In the genomic region with DNA sequence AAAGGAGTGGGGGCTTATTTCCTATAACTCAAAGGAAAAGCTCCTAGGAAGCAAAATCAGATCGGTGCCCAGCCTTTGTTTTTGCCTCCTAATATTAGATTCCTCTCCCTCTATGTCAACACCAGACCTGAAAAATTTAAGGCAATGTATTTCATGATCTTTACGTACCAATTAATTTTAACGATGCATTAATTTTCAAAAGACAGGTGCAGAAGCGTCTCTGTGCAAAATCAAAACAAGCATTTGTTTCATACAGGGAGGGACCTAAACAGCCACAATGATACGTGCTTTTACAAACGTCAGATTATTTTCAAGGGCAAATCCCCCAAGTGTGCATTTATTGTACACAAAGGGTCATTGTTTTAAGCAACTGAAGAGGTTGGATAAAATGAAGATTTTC, we compare ENCODE assay signal across 8 mouse cellular contexts. TPM values are rescaled to one million over a fixed set of nuclear protein-coding genes. Genes with fewer than 3 reads are reported as not detected.
A peak's percentile ranks its signal among the peaks of the same experiment; 100 is the strongest.
DNase-seq lines count a peak whose midpoint lies in the region; ATAC-seq and TF ChIP-seq lines count a peak whose summit lies in the region.
"Had no signal": no experiment of that assay in that cellular context is flagged by ENCODE, and none has a peak within 500 bp of the region (broad histone marks: within the 10 kb centered on the region; RNA-seq: fewer than 3 reads in every experiment).

No protein-coding gene starts in this region.

- H3K4me2 ChIP-seq in forebrain, embryonic 14.5 days (ENCODE audit: low read length), result peak overlapping the region; percentile 94
- H3K4me2 ChIP-seq in neural tube, embryonic 15.5 days, result peak overlapping the region; percentile 76

- peak overlapping the region; percentile 36; the same call in 1 of the 2 replicates for H3K27ac ChIP-seq in left cerebral cortex, adult 2 months
- H3K27ac ChIP-seq in forebrain, embryonic 14.5 days (ENCODE audit: low read depth, low read length), result peak overlapping the region; percentile 100
- 0 out of 2 replicates have a peak overlapping the region, but pooled peaks have one; percentile 72 for H3K27ac ChIP-seq in limb, embryonic 10.5 days
- H3K27ac ChIP-seq in neural tube, embryonic 15.5 days (replicated peaks), result peak overlapping the region; percentile 97

- H3K9ac ChIP-seq in forebrain, embryonic 14.5 days (ENCODE audit: low read length), result peak overlapping the region; percentile 99
- H3K9ac ChIP-seq in neural tube, embryonic 15.5 days (replicated peaks), result peak overlapping the region; percentile 68

- H3K4me3 ChIP-seq in left cerebral cortex, adult 2 months, result no peak overlapping the region
- H3K4me3 ChIP-seq in forebrain, embryonic 14.5 days (ENCODE audit: low read depth, low read length), result peak overlapping the region; percentile 91
- peak overlapping the region; percentile 67 for H3K4me3 ChIP-seq in limb, embryonic 10.5 days
- H3K4me3 ChIP-seq in neural tube, embryonic 15.5 days (replicated peaks), result peak overlapping the region; percentile 92

- peaks cover 9% of the 10 kb centered on the region; the same call in 1 of the 2 replicates for H3K36me3 ChIP-seq in forebrain, embryonic 14.5 days (ENCODE audit: control insufficient read depth, insufficient read depth, low read length)
- H3K36me3 ChIP-seq in limb, embryonic 10.5 days, result no peaks in the 10 kb centered on the region; the same call in 1 of the 2 replicates
- H3K36me3 ChIP-seq in neural tube, embryonic 15.5 days, result no peaks in the 10 kb centered on the region

- peaks cover 25% of the 10 kb centered on the region for H3K4me1 ChIP-seq in forebrain, embryonic 14.5 days (ENCODE audit: control insufficient read depth, insufficient read depth, low read length)
- peaks cover 48% of the 10 kb centered on the region for H3K4me1 ChIP-seq in limb, embryonic 10.5 days
- H3K4me1 ChIP-seq in neural tube, embryonic 15.5 days, result peaks cover 55% of the 10 kb centered on the region

- DNase-seq in left cerebral cortex, adult 2 months (ENCODE audit: extremely low spot score in 1 of 2, low spot score in 2 of 2), result no peak
- no peak for DNase-seq in left cerebral cortex, postnatal 4 days
- peak; percentile 47 for DNase-seq in forebrain, embryonic 14.5 days (ENCODE audit: low spot score)
- no peak for DNase-seq in limb, embryonic 10.5 days (ENCODE audit: low spot score)
- DNase-seq in adrenal gland, postnatal 4 days (ENCODE audit: low spot score in 2 of 2), result no peak
- no peak for DNase-seq in yolk sac, embryonic 10.5 days (ENCODE audit: low spot score)
- DNase-seq: thymus, postnatal 14 days had no signal

- no peak for ATAC-seq in forebrain, embryonic 14.5 days
- ATAC-seq in neural tube, embryonic 15.5 days (ENCODE audit: low FRiP score), result no peak

- intact Hi-C loops in left cerebral cortex, adult 2 months (cut with DNase I), result loop anchor here (1.0 kb wide), 1 partner anchor 37 kb away; no protein-coding TSS in a partner anchor
- intact Hi-C loops in left cerebral cortex, postnatal 4 days (cut with DNase I), result loop anchor here (2.0 kb wide), 1 partner anchor 22 kb away; no protein-coding TSS in a partner anchor

- no peak for TF ChIP-seq CTCF in left cerebral cortex, adult 2 months (IDR thresholded peaks at IDR 0.05)

- no peaks in the 10 kb centered on the region for H3K27me3 ChIP-seq in forebrain, embryonic 14.5 days (replicated peaks; ENCODE audit: control insufficient read depth, insufficient read depth, low read length)
- H3K27me3 ChIP-seq in limb, embryonic 10.5 days (ENCODE audit: low read depth, poor library complexity, severe bottlenecking), result peaks cover 51% of the 10 kb centered on the region
- no peaks in the 10 kb centered on the region for H3K27me3 ChIP-seq in neural tube, embryonic 15.5 days (replicated peaks)

- no peaks in the 10 kb centered on the region for H3K9me3 ChIP-seq in forebrain, embryonic 14.5 days (replicated peaks; ENCODE audit: control insufficient read depth, low read length)
- H3K9me3 ChIP-seq in limb, embryonic 10.5 days (replicated peaks), result no peaks in the 10 kb centered on the region
- no peaks in the 10 kb centered on the region for H3K9me3 ChIP-seq in neural tube, embryonic 15.5 days (replicated peaks)

- 2% methylated on average over 6 of the region's 6 CpGs for WGBS in forebrain, embryonic 14.5 days
- 27% methylated on average over 6 of the region's 6 CpGs for WGBS in limb, embryonic 10.5 days
- WGBS in neural tube, embryonic 15.5 days, result 5% methylated on average over 6 of the region's 6 CpGs

RNA-seq across cellular contexts. Expression of a gene that starts 2.6 kb away (rescaled TPM):
- total RNA-seq in left cerebral cortex, adult 2 months (2021), result 100 to 1,000 TPM; 153 to 177 TPM
- 1,000 to 10,000 TPM; 3,894 to 3,983 TPM for total RNA-seq in left cerebral cortex, postnatal 4 days (2021)
- 670 and 797 TPM in 2 replicates for polyA plus RNA-seq in forebrain, embryonic 14.5 days (2014; fragmentation: Nextera tagmentation; extraction: Ambion mirVana)
- 11.7 and 15.6 TPM in 2 replicates for polyA plus RNA-seq in limb, embryonic 10.5 days (2016; fragmentation: Nextera tagmentation; extraction: Ambion mirVana)
- polyA plus RNA-seq in neural tube, embryonic 15.5 days (2015; fragmentation: Nextera tagmentation; extraction: Ambion mirVana), result 777 and 1,015 TPM in 2 replicates
- 100 to 1,000 TPM in 1 of 2 experiments, 10 to 100 TPM in 1; 59.8 to 108 TPM for total RNA-seq in adrenal gland, postnatal 4 days (2021)

RNA-seq across cellular contexts. Expression of a gene that starts 29.9 kb away (rescaled TPM):
- total RNA-seq in left cerebral cortex, adult 2 months (2021), result 10 to 100 TPM; 19.4 to 20.6 TPM
- 10 to 100 TPM; 45.5 to 46.4 TPM for total RNA-seq in left cerebral cortex, postnatal 4 days (2021)
- polyA plus RNA-seq in forebrain, embryonic 14.5 days (2014; fragmentation: Nextera tagmentation; extraction: Ambion mirVana), result 92.0 and 113 TPM in 2 replicates
- polyA plus RNA-seq in limb, embryonic 10.5 days (2016; fragmentation: Nextera tagmentation; extraction: Ambion mirVana), result 80.5 and 83.3 TPM in 2 replicates
- polyA plus RNA-seq in neural tube, embryonic 15.5 days (2015; fragmentation: Nextera tagmentation; extraction: Ambion mirVana), result 86.8 and 96.5 TPM in 2 replicates
- total RNA-seq in adrenal gland, postnatal 4 days (2021), result 10 to 100 TPM; 45.2 to 50.0 TPM

RNA-seq across cellular contexts. Expression of a gene that starts 55.1 kb away (rescaled TPM):
- total RNA-seq in left cerebral cortex, adult 2 months (2021), result 100 to 1,000 TPM; 768 to 774 TPM
- total RNA-seq in left cerebral cortex, postnatal 4 days (2021), result 1,000 to 10,000 TPM; 2,688 to 2,817 TPM
- 1,376 and 1,776 TPM in 2 replicates for polyA plus RNA-seq in forebrain, embryonic 14.5 days (2014; fragmentation: Nextera tagmentation; extraction: Ambion mirVana)
- 44.3 and 44.7 TPM in 2 replicates for polyA plus RNA-seq in limb, embryonic 10.5 days (2016; fragmentation: Nextera tagmentation; extraction: Ambion mirVana)
- 2,701 and 3,281 TPM in 2 replicates for polyA plus RNA-seq in neural tube, embryonic 15.5 days (2015; fragmentation: Nextera tagmentation; extraction: Ambion mirVana)
- 100 to 1,000 TPM in 1 of 2 experiments, 10 to 100 TPM in 1; 98.3 to 122 TPM for total RNA-seq in adrenal gland, postnatal 4 days (2021)

Comparison
In these comparisons a context has a peak if more than half of its experiments do, and no peak if none do; other contexts are left out.
1. RNA of a gene that starts 2.6 kb away (total RNA-seq): 3,894 to 3,983 TPM in left cerebral cortex, postnatal 4 days; 153 to 177 TPM in left cerebral cortex, adult 2 months and 59.8 to 108 TPM in adrenal gland, postnatal 4 days; every median in the first group is over 10 times any median in the second.
2. H3K27ac ChIP-seq: peak in every context shown above with its lines; median percentile 100 in forebrain, embryonic 14.5 days; 97 in neural tube, embryonic 15.5 days; 72 in limb, embryonic 10.5 days; 36 in left cerebral cortex, adult 2 months.
3. RNA of a gene that starts 55.1 kb away (total RNA-seq): 2,688 to 2,817 TPM in left cerebral cortex, postnatal 4 days and 768 to 774 TPM in left cerebral cortex, adult 2 months; 98.3 to 122 TPM in adrenal gland, postnatal 4 days; every median in the first group is over 4 times any median in the second.